Mouse (Mus musculus) bone marrow, adult 2 months (tissue): ENCODE results near the gene Zfp40. TPM values are rescaled to one million over a fixed set of nuclear protein-coding genes. Genes with fewer than 3 reads are reported as not detected.
A peak's percentile ranks its signal among the peaks of the same experiment; 100 is the strongest.
"Not testable (repeated sequence)": the region's sequence is repeated elsewhere in the genome, so short reads cannot be mapped to it uniquely, and the experiment has no call there.

Experiments
- H3K27ac ChIP-seq: fragments of 200-500 bp; 2 replicates; pipeline ENCODE4 v1.5.1; 2012; ENCODE audit warnings: low read depth, mild to moderate bottlenecking, control low read depth, inconsistent platforms, low read length; ENCODE audit not compliant: control insufficient read depth, poor library complexity, insufficient read depth
- H3K4me1 ChIP-seq: fragments of 200-500 bp; 2 replicates; pipeline ENCODE4 v1.6.1; 2011; ENCODE audit warnings: low read length; ENCODE audit not compliant: control insufficient read depth, insufficient read depth
- H3K4me3 ChIP-seq: fragments of 200-500 bp; replicated peaks from 2 replicates; pipeline ENCODE3; 2011; ENCODE audit warnings: mild to moderate bottlenecking, low read depth, low read length, control low read depth; ENCODE audit not compliant: control insufficient read depth
- CTCF ChIP-seq: fragments of 200-500 bp; IDR thresholded peaks from 2 replicates; pipeline ENCODE4 v1.5.1; 2011; ENCODE audit warnings: low read length, control low read depth; ENCODE audit not compliant: control insufficient read depth, insufficient read depth
- POLR2A ChIP-seq: fragments of 200-500 bp; IDR thresholded peaks from 2 replicates; pipeline ENCODE4 v1.6.1; 2011; ENCODE audit warnings: low read depth, mild to moderate bottlenecking, control low read depth, low read length, borderline replicate concordance; ENCODE audit not compliant: control insufficient read depth
- WGBS: fragments of 180-500 bp; shearing (Covaris S2); methylation state at CpG from one replicate; pipeline ENCODE4 v1.1.7; 2018; 5-methylcytosine and 5-hydroxymethylcytosine counted together
- polyA plus RNA-seq: library from polyadenylated mRNA; stranded (reverse); fragments of >200 nt; gene quantifications from 2 replicates; pipeline ENCODE4 v1.2.4, GENCODE M21; 2011; ENCODE audit warnings: low replicate concordance; ENCODE audit not compliant: missing spikeins, insufficient read depth, insufficient read length

Zfp40 gene
- 1.5 TPM in 2 replicates for polyA plus RNA-seq

- no peaks in the 10 kb centered on the region for H3K4me1 ChIP-seq
- H3K4me3 ChIP-seq: peak within 1 kb of the TSS; percentile 89
- no peak for TF ChIP-seq CTCF
- no peak for TF ChIP-seq POLR2A
- WGBS: 2% methylated on average over 27 of the region's 27 CpGs
- peak within 1 kb of the TSS; percentile 55; the same call in 1 of the 2 replicates for H3K27ac ChIP-seq
Observed at GRCm38 (mm10) chr17:23192453-23193379, at the start of gene Zfp40. Gene Zfp40 (minus strand): TSS chr17:23193252.

- TF ChIP-seq POLR2A: no peak
- TF ChIP-seq CTCF: no peak
- Histone ChIP-seq H3K4me1 (no peaks in the 10 kb centered on the region), H3K27ac (no peak overlapping the region), H3K4me3 (no peak overlapping the region)
- 77% methylated on average over 2 of the region's 2 CpGs for WGBS
Observed at GRCm38 (mm10) chr17:23218320-23218719, 25.3 kb upstream of the Zfp40 start.

- not testable (repeated sequence) for H3K27ac ChIP-seq, H3K4me3 ChIP-seq, H3K4me1 ChIP-seq
- TF ChIP-seq CTCF: 0 out of 2 replicates have a peak, but pooled peaks have one; percentile 15
- 0% methylated on average over 1 of the region's 1 CpGs for WGBS
Observed at GRCm38 (mm10) chr17:23199856-23200255, 6.8 kb upstream of the Zfp40 start.

GRCm38 (mm10) chr17:23193441-23193840 is 389 bp upstream of the Zfp40 start:
- no peaks in the 10 kb centered on the region for H3K4me1 ChIP-seq
- TF ChIP-seq CTCF: no peak
- TF ChIP-seq POLR2A: no peak
- WGBS: under 1% methylated on average over 11 of the region's 11 CpGs
- H3K27ac ChIP-seq: no peak overlapping the region; the same call in 1 of the 2 replicates
- peak overlapping the region; percentile 71 for H3K4me3 ChIP-seq

- Histone ChIP-seq H3K27ac (no peak overlapping the region), H3K4me3 (no peak overlapping the region), H3K4me1 (no peaks in the 10 kb centered on the region)
- WGBS: 61% methylated on average over 2 of the region's 2 CpGs
- TF ChIP-seq CTCF: no peak
- no peak for TF ChIP-seq POLR2A
Observed at GRCm38 (mm10) chr17:23187680-23188079, 5.4 kb downstream of the Zfp40 start.

Other genes starting within 250 kb of the Zfp40 start
- not detected in 2 replicates for gene Vmn2r-ps130, start 132.1 kb downstream of the Zfp40 start, polyA plus RNA-seq
- gene Vmn2r114, start 119.3 kb upstream of the Zfp40 start, polyA plus RNA-seq: 0.13 and 0.20 TPM in 2 replicates
- gene Vmn2r115, start 150.5 kb upstream of the Zfp40 start, polyA plus RNA-seq: not detected in 2 replicates
- not detected in 2 replicates for gene Vmn2r116, start 191.4 kb upstream of the Zfp40 start, polyA plus RNA-seq